Mouse (Mus musculus) A20 (cell line): ENCODE results near the gene Glt6d1.

Source experiments
- DNase-seq: peaks from one replicate; pipeline ENCODE4 v3.0.0-alpha.2; 2011; ENCODE audit warnings: low read depth, low spot score

The Glt6d1 gene

GRCm38 (mm10) chr2:25797635-25798034 is 18.0 kb downstream of the Glt6d1 start:
- no peak for DNase-seq

GRCm38 (mm10) chr2:25789092-25789491 is 26.6 kb downstream of the Glt6d1 start:
- DNase-seq, result no peak

GRCm38 (mm10) chr2:25785573-25786322 is 29.9 kb downstream of the Glt6d1 start:
- no peak for DNase-seq

- no peak for DNase-seq
Observed at GRCm38 (mm10) chr2:25781957-25782356, 33.7 kb downstream of the Glt6d1 start, which contains the start of gene Gm13539. TSS of gene Gm13539 (plus strand) at chr2:25782257.

GRCm38 (mm10) chr2:25780921-25781320 is 34.7 kb downstream of the Glt6d1 start:
- no peak for DNase-seq

- no peak for DNase-seq
Observed at GRCm38 (mm10) chr2:25779076-25779475, 36.6 kb downstream of the Glt6d1 start.

- DNase-seq, result no peak
Observed at GRCm38 (mm10) chr2:25776717-25777116, 38.9 kb downstream of the Glt6d1 start, which contains the start of gene Lcn11. TSS of gene Lcn11 (plus strand) at chr2:25777017.

GRCm38 (mm10) chr2:25775991-25776390 is 39.7 kb downstream of the Glt6d1 start:
- no peak for DNase-seq

- peak; percentile 58 for DNase-seq
Observed at GRCm38 (mm10) chr2:25774640-25775039, 41.0 kb downstream of the Glt6d1 start.

GRCm38 (mm10) chr2:25773507-25773906 is 42.1 kb downstream of the Glt6d1 start:
- DNase-seq, result no peak

- DNase-seq, result no peak
Observed at GRCm38 (mm10) chr2:25767764-25768163, 47.9 kb downstream of the Glt6d1 start.

GRCm38 (mm10) chr2:25765269-25765668 is 50.4 kb downstream of the Glt6d1 start, which contains the start of gene Lcn3:
TSS of gene Lcn3 (plus strand) at chr2:25765569.
- no peak for DNase-seq

GRCm38 (mm10) chr2:25758064-25758625 is 57.5 kb downstream of the Glt6d1 start:
- DNase-seq, result no peak

GRCm38 (mm10) chr2:25754201-25754600 is 61.4 kb downstream of the Glt6d1 start:
- no peak for DNase-seq
